Mouse (Mus musculus) heart, embryonic 14.5 days (tissue): Measurements from ENCODE around the gene Ptprc. TPM values are rescaled to one million over a fixed set of nuclear protein-coding genes. Genes with fewer than 3 reads are reported as not detected.

Experiments used
- ATAC-seq: fragments of 200-750 bp; cut with Nextera tagmentation; 2 replicates; pipeline ENCODE4 v1.8.0; 2017; ENCODE audit warnings: low read depth, moderate TSS enrichment; ENCODE audit not compliant: insufficient number of reproducible peaks, insufficient read depth, low FRiP score
- H3K27ac ChIP-seq, 2 experiments: fragments of 200-500 bp in 1 of 2; fragments of 300-500 bp in 1 of 2; sonication (generic) in 1 of 2; replicated peaks in 1 of 2; 2 replicates each; pipeline ENCODE4 v1.5.1; 2012 to 2014; ENCODE audit warnings: low read depth in 2 of 2, low read length in 2 of 2, control low read depth in 1 of 2, mild to moderate bottlenecking in 1 of 2, mixed read lengths in 1 of 2; ENCODE audit not compliant: control insufficient read depth in 1 of 2, insufficient read depth in 1 of 2
- H3K27me3 ChIP-seq: fragments of 300-500 bp; sonication (generic); 2 replicates; pipeline ENCODE4 v1.6.1; 2014; ENCODE audit warnings: mild to moderate bottlenecking, low read length, control low read depth; ENCODE audit not compliant: control insufficient read depth, insufficient read depth
- H3K36me3 ChIP-seq: fragments of 300-500 bp; sonication (generic); 2 replicates; pipeline ENCODE4 v1.6.1; 2014; ENCODE audit warnings: mild to moderate bottlenecking, control low read depth, low read length, mixed read lengths; ENCODE audit not compliant: control insufficient read depth, insufficient read depth
- H3K4me1 ChIP-seq, 2 experiments: fragments of 200-500 bp in 1 of 2; fragments of 300-500 bp in 1 of 2; sonication (generic) in 1 of 2; 2 replicates each; pipeline ENCODE4 v1.6.1; 2012 to 2014; ENCODE audit warnings: low read length in 2 of 2, control low read depth in 1 of 2, mixed read lengths in 1 of 2; ENCODE audit not compliant: control insufficient read depth in 2 of 2, insufficient read depth in 2 of 2
- H3K4me2 ChIP-seq: fragments of 300-500 bp; sonication (generic); 2 replicates; pipeline ENCODE4 v1.6.1; 2014; ENCODE audit warnings: mild to moderate bottlenecking, low read length
- H3K4me3 ChIP-seq, 2 experiments: fragments of 200-500 bp in 1 of 2; fragments of 300-500 bp in 1 of 2; sonication (generic) in 1 of 2; 2 replicates each; pipeline ENCODE4 v1.5.1; 2012 to 2014; ENCODE audit warnings: low read length in 2 of 2, mild to moderate bottlenecking in 2 of 2, control low read depth in 1 of 2, low read depth in 1 of 2, moderate library complexity in 1 of 2; ENCODE audit not compliant: control insufficient read depth in 1 of 2, insufficient read depth in 1 of 2
- H3K9ac ChIP-seq: fragments of 300-500 bp; sonication (generic); 2 replicates; pipeline ENCODE4 v1.6.1; 2014; ENCODE audit warnings: mild to moderate bottlenecking, low read length
- H3K9me3 ChIP-seq: fragments of 300-500 bp; sonication (generic); 2 replicates; pipeline ENCODE4 v1.6.1; 2016; ENCODE audit warnings: low read length, control low read depth; ENCODE audit not compliant: control insufficient read depth
- WGBS: fragments of 180-500 bp; shearing (Covaris S2); extraction: QIAGEN DNeasy Blood & Tissue Kit; methylation state at CpG from one replicate; pipeline ENCODE4 v1.1.7; 2014; 5-methylcytosine and 5-hydroxymethylcytosine counted together
- polyA plus RNA-seq: library from polyadenylated mRNA; unstranded; fragments of >200 nt; fragmentation: Nextera tagmentation; extraction: Ambion mirVana; gene quantifications from 2 replicates; pipeline ENCODE4 v1.2.1, GENCODE M21; 2014

The Ptprc gene
- 1.9 and 2.5 TPM in 2 replicates for polyA plus RNA-seq

DNA sequence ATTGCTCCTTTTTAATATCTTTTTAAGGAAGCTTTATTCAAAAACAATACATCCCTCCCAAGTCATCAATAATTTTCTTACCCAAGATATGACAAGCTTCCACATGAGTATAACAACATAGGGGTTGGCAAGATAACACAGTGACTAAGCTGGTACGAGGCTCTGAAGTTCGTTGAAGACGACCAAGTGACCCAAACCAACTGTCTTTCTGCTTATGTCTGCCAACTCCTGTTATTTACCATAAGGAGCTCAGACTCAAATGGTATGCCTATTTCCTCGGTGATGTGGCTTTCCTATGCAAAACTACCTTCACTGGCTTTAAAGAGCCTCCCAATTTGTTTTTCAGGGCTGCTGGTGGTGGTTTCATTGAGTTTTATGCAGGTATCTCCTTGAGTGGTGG, at the start of gene Ptprc:
Ptprc (minus strand) TSS at position 215 of the 400 bp plus-strand sequence.
- Histone ChIP-seq H3K4me2 (no peak within 1 kb of the TSS), H3K27ac (no peak within 1 kb of the TSS), H3K9ac (no peak within 1 kb of the TSS), H3K4me1 (no peaks in the 10 kb centered on the region), H3K36me3 (no peaks in the 10 kb centered on the region), H3K9me3 (no peaks in the 10 kb centered on the region), H3K4me3 (no peak within 1 kb of the TSS), H3K27me3 (no peaks in the 10 kb centered on the region)
- no peak for ATAC-seq
- WGBS = 69% methylated on average over 4 of the region's 4 CpGs

DNA sequence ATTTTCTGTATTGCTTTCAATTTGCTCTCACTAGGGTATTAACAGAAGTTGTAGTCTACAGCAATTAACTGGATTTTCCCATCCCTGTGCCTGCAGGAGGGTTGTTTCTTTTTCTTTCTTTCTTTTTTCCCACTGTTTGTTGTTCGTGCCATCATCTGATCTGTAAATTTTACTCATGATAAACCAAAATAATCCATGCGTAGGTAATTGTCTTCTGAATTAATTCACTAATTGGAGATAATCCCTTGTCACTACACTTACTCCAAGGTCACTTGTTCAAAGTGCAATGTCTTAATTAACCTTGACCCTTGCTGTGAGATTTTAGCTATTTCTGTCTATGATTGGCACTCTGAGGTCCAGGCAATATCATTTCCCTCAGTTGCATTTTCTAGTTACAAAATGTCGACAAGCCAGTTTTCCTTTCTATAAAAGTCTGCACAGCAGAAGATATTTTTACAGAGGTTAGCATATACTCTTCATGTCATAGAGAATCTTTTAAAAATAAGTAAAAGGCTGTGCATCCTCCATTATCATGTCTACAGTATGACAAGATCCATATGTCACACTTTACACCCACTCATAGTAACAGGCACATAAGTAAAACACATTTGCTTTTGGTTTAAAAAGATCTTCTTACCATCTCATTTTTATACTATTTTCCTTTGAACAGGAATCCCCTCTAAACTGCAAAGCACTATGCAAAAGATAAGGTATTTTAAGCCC, 39.4 kb upstream of the Ptprc start:
- H3K9me3 ChIP-seq = no peaks in the 10 kb centered on the region
- ATAC-seq = no peak
- WGBS = 76% methylated on average over 3 of the region's 3 CpGs
- H3K27ac ChIP-seq = no peak overlapping the region
- H3K4me3 ChIP-seq = no peak overlapping the region
- H3K27me3 ChIP-seq = no peaks in the 10 kb centered on the region
- no peaks in the 10 kb centered on the region for H3K4me1 ChIP-seq
- no peak overlapping the region for H3K4me2 ChIP-seq
- H3K36me3 ChIP-seq = no peaks in the 10 kb centered on the region
- no peak overlapping the region for H3K9ac ChIP-seq

DNA sequence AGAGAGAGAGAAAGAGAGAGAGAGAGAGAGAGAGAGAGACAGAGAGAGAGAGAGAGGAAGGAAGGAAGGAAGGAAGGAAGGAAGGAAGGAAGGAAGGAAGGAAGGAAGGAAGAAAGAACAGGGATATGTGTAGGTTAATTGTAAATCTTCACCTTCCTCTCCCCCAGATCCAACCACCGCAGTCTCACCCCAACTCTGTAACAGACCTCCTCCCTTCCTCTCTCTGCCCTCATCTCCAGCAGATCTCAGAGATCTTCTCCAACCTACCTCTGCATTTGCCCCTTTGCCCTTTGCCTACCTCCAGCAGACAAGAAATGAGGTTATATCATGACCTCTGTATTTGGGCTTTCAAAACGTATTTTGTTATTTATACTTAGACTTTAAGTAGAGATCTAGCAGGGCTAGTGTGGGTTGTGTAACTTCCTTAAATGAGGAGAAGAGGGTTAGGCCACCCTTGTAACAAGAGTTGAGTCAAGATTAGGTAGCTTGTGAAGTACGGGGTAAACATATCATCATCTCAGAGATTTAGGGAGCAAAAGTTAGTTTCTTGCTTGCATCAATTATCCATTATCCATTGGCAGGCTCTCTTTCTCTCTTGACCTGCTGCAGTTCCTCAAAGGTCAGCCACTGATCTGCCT, 35.0 kb upstream of the Ptprc start:
- H3K4me1 ChIP-seq = no peaks in the 10 kb centered on the region
- no peak overlapping the region for H3K9ac ChIP-seq
- 82% methylated on average over 3 of the region's 3 CpGs for WGBS
- no peak overlapping the region for H3K27ac ChIP-seq
- H3K4me2 ChIP-seq = no peak overlapping the region
- H3K4me3 ChIP-seq = no peak overlapping the region
- no peak for ATAC-seq
- no peaks in the 10 kb centered on the region for H3K9me3 ChIP-seq
- H3K27me3 ChIP-seq = no peaks in the 10 kb centered on the region
- no peaks in the 10 kb centered on the region for H3K36me3 ChIP-seq

DNA sequence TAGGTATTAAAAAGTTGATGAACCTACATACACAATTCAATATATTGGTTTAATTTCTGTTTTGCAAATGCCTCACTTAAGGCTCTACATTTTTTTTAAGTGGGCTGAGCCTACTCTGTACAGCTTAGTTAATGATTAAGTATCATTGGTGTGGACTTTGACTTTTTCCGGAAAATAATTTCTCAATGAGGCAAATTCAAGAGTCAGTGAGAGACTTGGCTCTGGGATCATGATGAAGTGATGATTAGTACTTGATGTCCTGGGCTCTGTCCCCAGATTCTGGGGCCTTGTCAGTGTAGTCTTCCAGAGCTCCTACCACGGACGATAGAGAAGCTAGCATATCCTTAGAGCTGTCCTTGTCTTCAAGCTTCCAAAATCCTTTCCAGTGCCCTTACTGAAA, 34.2 kb upstream of the Ptprc start:
- Histone ChIP-seq H3K9ac (no peak overlapping the region), H3K36me3 (no peaks in the 10 kb centered on the region), H3K4me2 (no peak overlapping the region), H3K9me3 (no peaks in the 10 kb centered on the region), H3K27ac (no peak overlapping the region), H3K4me3 (no peak overlapping the region), H3K4me1 (no peaks in the 10 kb centered on the region), H3K27me3 (no peaks in the 10 kb centered on the region)
- ATAC-seq = no peak
- 68% methylated on average over 3 of the region's 3 CpGs for WGBS

DNA sequence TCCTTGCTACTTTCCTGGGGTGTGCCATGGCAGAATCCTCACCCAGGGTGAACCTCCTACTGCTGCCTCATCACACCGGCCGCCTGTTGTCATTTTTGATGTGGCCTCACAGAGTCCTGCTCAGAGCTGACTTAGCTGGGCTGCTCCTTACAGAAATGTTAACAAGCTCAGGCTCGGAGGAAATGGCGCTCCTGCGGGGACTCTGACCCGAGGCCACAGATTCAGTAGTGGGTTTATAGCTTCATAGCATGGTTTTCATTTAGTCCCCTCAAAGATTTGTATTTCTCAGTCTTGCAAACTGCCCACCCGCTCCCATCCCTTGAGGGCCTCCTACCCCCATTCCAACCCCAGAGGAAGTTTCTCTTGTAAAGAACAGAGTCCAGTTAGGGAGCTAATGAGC, 30.5 kb upstream of the Ptprc start:
- H3K4me1 ChIP-seq = no peaks in the 10 kb centered on the region
- no peaks in the 10 kb centered on the region for H3K27me3 ChIP-seq
- no peak for ATAC-seq
- no peak overlapping the region for H3K9ac ChIP-seq
- H3K9me3 ChIP-seq = no peaks in the 10 kb centered on the region
- no peak overlapping the region for H3K27ac ChIP-seq
- no peak overlapping the region for H3K4me3 ChIP-seq
- no peaks in the 10 kb centered on the region for H3K36me3 ChIP-seq
- WGBS = 62% methylated on average over 7 of the region's 7 CpGs
- H3K4me2 ChIP-seq = no peak overlapping the region

DNA sequence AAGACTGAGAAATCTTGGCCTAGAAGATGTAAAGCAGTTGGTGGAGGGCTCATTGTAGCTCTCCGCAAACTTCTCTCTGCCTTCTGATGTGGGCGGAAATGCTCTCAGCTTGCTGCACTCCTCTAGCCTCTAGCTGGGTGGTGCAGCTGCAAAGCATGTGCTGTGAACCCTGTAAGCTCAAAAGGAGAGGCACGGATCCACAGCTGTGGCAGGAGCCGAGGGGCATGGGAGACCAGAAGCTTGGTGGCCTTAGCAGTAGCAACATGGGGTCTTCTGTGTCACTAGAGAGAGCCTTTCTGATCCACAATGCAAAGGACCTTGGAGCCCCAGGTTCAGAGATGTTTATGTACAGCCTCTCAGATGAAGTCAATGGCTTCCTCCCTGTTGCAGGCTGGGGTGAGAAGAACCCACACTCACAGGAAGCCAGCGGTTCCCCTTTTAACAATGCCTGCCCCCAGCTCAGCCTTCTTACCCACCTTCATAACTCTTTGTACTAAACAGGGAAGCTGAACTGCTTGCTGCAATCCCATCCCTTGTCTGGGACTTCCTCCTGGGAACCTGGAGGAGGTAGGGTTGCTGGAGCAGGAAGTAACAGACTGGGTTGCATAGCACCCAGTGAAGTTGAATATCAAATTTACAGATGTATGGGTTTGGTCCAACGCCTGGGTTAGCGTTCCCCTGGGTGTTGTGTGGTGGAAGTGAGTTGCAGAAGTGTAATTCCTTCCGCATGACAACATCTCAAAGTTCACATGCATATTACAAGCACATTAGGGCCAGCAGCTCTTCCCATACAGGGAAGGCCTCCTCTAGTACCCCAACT, 16.4 kb upstream of the Ptprc start:
- Histone ChIP-seq H3K27me3 (no peaks in the 10 kb centered on the region), H3K9me3 (no peaks in the 10 kb centered on the region), H3K4me1 (peaks cover 4 to 7% of the 10 kb centered on the region in 2 experiments; a peak in 2 of 4 replicates), H3K4me2 (no peak overlapping the region), H3K36me3 (no peaks in the 10 kb centered on the region), H3K4me3 (no peak overlapping the region), H3K27ac (no peak overlapping the region), H3K9ac (no peak overlapping the region)
- ATAC-seq = no peak
- 58% methylated on average over 8 of the region's 8 CpGs for WGBS

DNA sequence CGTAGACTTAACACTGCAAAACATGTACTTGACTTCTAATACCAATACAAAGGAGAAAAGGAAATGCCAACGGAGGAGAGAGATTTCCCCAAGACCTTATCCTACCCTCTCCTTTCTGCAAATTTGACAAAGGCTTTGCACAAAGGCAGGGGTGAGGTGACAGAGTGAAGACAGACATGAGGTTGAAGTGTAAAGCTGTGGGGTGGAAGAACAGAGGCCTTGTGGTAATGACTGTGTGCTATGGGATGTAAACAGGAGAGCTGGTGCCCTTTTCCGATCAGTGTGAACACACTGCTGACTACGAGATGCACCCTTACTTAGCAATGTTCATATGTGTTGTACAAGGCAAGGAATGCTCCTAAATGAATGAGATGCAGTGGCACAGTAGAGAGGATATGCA, 12.6 kb upstream of the Ptprc start:
- no peak for ATAC-seq
- Histone ChIP-seq H3K27me3 (no peaks in the 10 kb centered on the region), H3K27ac (no peak overlapping the region), H3K9ac (no peak overlapping the region), H3K4me3 (no peak overlapping the region), H3K4me1 (peaks cover 4 to 7% of the 10 kb centered on the region in 2 experiments; a peak in 2 of 4 replicates), H3K9me3 (no peaks in the 10 kb centered on the region), H3K4me2 (no peak overlapping the region), H3K36me3 (no peaks in the 10 kb centered on the region)
- WGBS = 69% methylated on average over 4 of the region's 4 CpGs
